Mouse (Mus musculus): ENCODE measurements at regions not wholly inside any gene's neighbourhood (a gene's known extent, or its start where the extent isn't known, plus 50 kb on each side); places are given as distances from the start of the nearest gene placed in this dataset.

- no peak for ATAC-seq (ENCODE audit: low FRiP score, low read depth)
- 93% methylated on average over 5 of the region's 5 CpGs for WGBS
- Histone ChIP-seq H3K4me3 (no peak overlapping the region), H3K9ac (no peak overlapping the region), H3K27me3 (replicated peaks) (no peaks in the 10 kb centered on the region), H3K9me3 (no peaks in the 10 kb centered on the region), H3K36me3 (no peaks in the 10 kb centered on the region), H3K4me1 (no peaks in the 10 kb centered on the region), H3K4me2 (replicated peaks) (no peak overlapping the region), H3K27ac (no peak overlapping the region)
Measured at GRCm38 (mm10) chr13:26518425-26518824, 251.5 kb downstream of the Hdgfl1 start.

DNA sequence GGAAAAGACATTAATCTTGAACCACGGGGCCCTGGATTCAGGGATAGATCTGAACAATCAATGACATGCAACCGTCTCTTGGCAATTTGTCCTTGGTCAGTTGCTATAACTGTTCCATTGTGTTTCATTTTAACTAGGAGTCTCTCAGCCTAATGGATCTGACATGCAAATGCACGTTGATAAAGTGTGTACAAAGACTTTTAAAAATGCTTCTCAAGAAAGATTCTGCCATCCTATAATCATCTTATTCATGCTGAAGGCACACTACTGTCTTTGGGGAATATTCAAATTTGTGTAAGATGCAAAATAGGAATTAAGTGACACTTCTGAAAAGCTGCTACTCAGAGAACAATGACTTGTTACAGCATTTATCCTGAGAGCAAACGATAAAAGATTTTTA lies 252.3 kb downstream of the Hdgfl1 start:
- Histone ChIP-seq H3K4me1 (no peaks in the 10 kb centered on the region), H3K36me3 (no peaks in the 10 kb centered on the region), H3K4me3 (no peak overlapping the region), H3K9ac (no peak overlapping the region), H3K4me2 (replicated peaks) (no peak overlapping the region), H3K9me3 (no peaks in the 10 kb centered on the region), H3K27ac (no peak overlapping the region), H3K27me3 (replicated peaks) (no peaks in the 10 kb centered on the region)
- WGBS, result 54% methylated on average over 4 of the region's 4 CpGs
- no peak for ATAC-seq (ENCODE audit: low FRiP score, low read depth)

DNA sequence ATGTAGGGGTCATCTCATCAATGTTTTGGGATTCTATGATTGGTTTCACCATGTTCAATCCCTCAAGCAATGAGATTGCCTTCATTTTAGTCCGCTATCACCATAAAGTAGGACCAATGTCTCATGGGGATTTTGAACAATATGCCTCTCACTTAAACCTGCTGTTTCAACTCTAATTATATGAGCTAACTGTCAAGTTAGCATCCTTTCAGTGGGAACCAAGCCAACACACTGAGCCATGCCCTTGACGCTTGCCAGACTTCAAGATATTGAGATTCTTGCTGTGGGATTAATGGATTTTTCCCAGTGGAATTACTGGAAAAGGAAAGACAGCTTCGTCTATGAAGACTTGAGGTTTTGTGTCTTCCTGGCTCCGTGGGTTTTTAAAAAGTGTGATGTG lies 259.5 kb downstream of the Hdgfl1 start:
- H3K36me3 ChIP-seq, result no peaks in the 10 kb centered on the region
- no peak overlapping the region for H3K4me2 ChIP-seq (replicated peaks)
- no peak overlapping the region for H3K4me3 ChIP-seq
- H3K9me3 ChIP-seq, result no peaks in the 10 kb centered on the region
- no peaks in the 10 kb centered on the region for H3K4me1 ChIP-seq
- no peaks in the 10 kb centered on the region for H3K27me3 ChIP-seq (replicated peaks)
- no peak overlapping the region for H3K9ac ChIP-seq
- WGBS, result 82% methylated on average over 4 of the region's 4 CpGs
- ATAC-seq (ENCODE audit: low FRiP score, low read depth), result no peak
- H3K27ac ChIP-seq, result no peak overlapping the region

DNA sequence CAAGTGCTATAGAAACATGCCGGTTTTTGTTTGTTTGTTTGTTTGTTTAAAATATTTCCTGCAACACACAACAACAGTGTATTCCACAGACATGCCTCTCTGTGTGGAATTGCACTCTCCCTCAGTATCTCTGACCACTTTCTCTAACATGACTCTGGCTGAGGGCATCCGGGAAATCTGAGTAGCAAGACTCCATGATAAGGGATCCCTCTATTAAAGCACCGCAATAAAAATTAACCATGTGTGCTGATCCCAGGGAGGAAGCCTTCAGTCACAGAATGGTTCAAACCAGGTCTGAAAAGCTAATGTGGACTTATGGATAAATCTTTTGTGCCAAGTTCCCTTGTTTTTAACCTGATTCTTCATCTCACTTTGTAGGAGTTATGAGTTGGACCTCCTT lies 260.1 kb downstream of the Hdgfl1 start:
- Histone ChIP-seq H3K36me3 (no peaks in the 10 kb centered on the region), H3K9me3 (no peaks in the 10 kb centered on the region), H3K4me3 (no peak overlapping the region), H3K27ac (no peak overlapping the region), H3K27me3 (replicated peaks) (no peaks in the 10 kb centered on the region), H3K9ac (no peak overlapping the region), H3K4me1 (no peaks in the 10 kb centered on the region), H3K4me2 (replicated peaks) (no peak overlapping the region)
- no peak for ATAC-seq (ENCODE audit: low FRiP score, low read depth)
- 84% methylated on average over 3 of the region's 3 CpGs for WGBS

DNA sequence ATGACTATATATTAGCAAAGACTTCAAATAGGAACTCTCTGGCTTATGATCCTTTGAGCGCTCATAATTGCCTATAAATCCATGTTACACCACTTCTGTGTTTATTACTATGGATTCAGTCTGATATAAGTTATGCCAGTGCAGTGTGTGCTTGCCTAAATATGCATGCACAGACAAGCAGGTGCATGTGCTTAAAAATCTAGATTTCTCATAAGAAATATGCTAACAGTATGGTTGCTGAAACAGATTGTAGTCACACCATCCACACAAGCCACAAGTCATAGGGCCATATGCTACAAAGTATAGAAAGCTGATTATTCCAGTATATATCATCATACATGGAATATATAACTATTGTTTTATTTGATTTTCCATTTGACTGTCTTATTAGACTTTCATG lies 266.2 kb downstream of the Hdgfl1 start:
- H3K27ac ChIP-seq, result no peak overlapping the region
- no peaks in the 10 kb centered on the region for H3K36me3 ChIP-seq
- no peak overlapping the region for H3K4me2 ChIP-seq (replicated peaks)
- WGBS, result 88% methylated on average over 1 of the region's 1 CpGs
- no peaks in the 10 kb centered on the region for H3K9me3 ChIP-seq
- no peak overlapping the region for H3K4me3 ChIP-seq
- no peak overlapping the region for H3K9ac ChIP-seq
- no peaks in the 10 kb centered on the region for H3K4me1 ChIP-seq
- ATAC-seq (ENCODE audit: low FRiP score, low read depth), result no peak
- no peaks in the 10 kb centered on the region for H3K27me3 ChIP-seq (replicated peaks)

- H3K36me3 ChIP-seq, result no peaks in the 10 kb centered on the region
- no peaks in the 10 kb centered on the region for H3K9me3 ChIP-seq
- no peak overlapping the region for H3K4me3 ChIP-seq
- H3K4me2 ChIP-seq (replicated peaks), result no peak overlapping the region
- H3K27me3 ChIP-seq (replicated peaks), result no peaks in the 10 kb centered on the region
- 89% methylated on average over 2 of the region's 2 CpGs for WGBS
- H3K9ac ChIP-seq, result no peak overlapping the region
- H3K4me1 ChIP-seq, result no peaks in the 10 kb centered on the region
- H3K27ac ChIP-seq, result no peak overlapping the region
- no peak for ATAC-seq (ENCODE audit: low FRiP score, low read depth)
Measured at GRCm38 (mm10) chr13:26497086-26497485, 272.9 kb downstream of the Hdgfl1 start.

- no peaks in the 10 kb centered on the region for H3K36me3 ChIP-seq
- no peaks in the 10 kb centered on the region for H3K9me3 ChIP-seq
- H3K27me3 ChIP-seq (replicated peaks), result no peaks in the 10 kb centered on the region
- H3K4me1 ChIP-seq, result no peaks in the 10 kb centered on the region
- no peak for ATAC-seq (ENCODE audit: low FRiP score, low read depth)
- no peak overlapping the region for H3K4me2 ChIP-seq (replicated peaks)
- no peak overlapping the region for H3K9ac ChIP-seq
- no peak overlapping the region for H3K27ac ChIP-seq
- H3K4me3 ChIP-seq, result no peak overlapping the region
Measured at GRCm38 (mm10) chr13:26495871-26496270, 274.1 kb downstream of the Hdgfl1 start.

- H3K4me2 ChIP-seq (replicated peaks), result no peak overlapping the region
- no peak overlapping the region for H3K27ac ChIP-seq
- H3K36me3 ChIP-seq, result no peaks in the 10 kb centered on the region
- H3K27me3 ChIP-seq (replicated peaks), result no peaks in the 10 kb centered on the region
- H3K9me3 ChIP-seq, result no peaks in the 10 kb centered on the region
- H3K9ac ChIP-seq, result no peak overlapping the region
- no peak overlapping the region for H3K4me3 ChIP-seq
- ATAC-seq (ENCODE audit: low FRiP score, low read depth), result no peak
- no peaks in the 10 kb centered on the region; the same call in 1 of the 2 replicates for H3K4me1 ChIP-seq
- WGBS, result 27% methylated on average over 3 of the region's 3 CpGs
Measured at GRCm38 (mm10) chr13:26469343-26469742, 300.6 kb downstream of the Hdgfl1 start.

- Histone ChIP-seq H3K9me3 (no peaks in the 10 kb centered on the region), H3K36me3 (no peaks in the 10 kb centered on the region), H3K27me3 (replicated peaks) (no peaks in the 10 kb centered on the region), H3K4me2 (replicated peaks) (no peak overlapping the region), H3K9ac (no peak overlapping the region), H3K27ac (no peak overlapping the region), H3K4me3 (no peak overlapping the region), H3K4me1 (no peaks in the 10 kb centered on the region; the same call in 1 of the 2 replicates)
- no peak for ATAC-seq (ENCODE audit: low FRiP score, low read depth)
Measured at GRCm38 (mm10) chr13:26467526-26467925, 302.4 kb downstream of the Hdgfl1 start.

GRCm38 (mm10) chr13:26464523-26464922 lies 305.4 kb downstream of the Hdgfl1 start:
- Histone ChIP-seq H3K27ac (no peak overlapping the region), H3K9ac (no peak overlapping the region), H3K27me3 (replicated peaks) (no peaks in the 10 kb centered on the region), H3K9me3 (no peaks in the 10 kb centered on the region), H3K4me1 (no peaks in the 10 kb centered on the region; the same call in 1 of the 2 replicates), H3K4me3 (no peak overlapping the region), H3K4me2 (replicated peaks) (no peak overlapping the region), H3K36me3 (no peaks in the 10 kb centered on the region)
- WGBS, result 29% methylated on average over 2 of the region's 2 CpGs
- no peak for ATAC-seq (ENCODE audit: low FRiP score, low read depth)

DNA sequence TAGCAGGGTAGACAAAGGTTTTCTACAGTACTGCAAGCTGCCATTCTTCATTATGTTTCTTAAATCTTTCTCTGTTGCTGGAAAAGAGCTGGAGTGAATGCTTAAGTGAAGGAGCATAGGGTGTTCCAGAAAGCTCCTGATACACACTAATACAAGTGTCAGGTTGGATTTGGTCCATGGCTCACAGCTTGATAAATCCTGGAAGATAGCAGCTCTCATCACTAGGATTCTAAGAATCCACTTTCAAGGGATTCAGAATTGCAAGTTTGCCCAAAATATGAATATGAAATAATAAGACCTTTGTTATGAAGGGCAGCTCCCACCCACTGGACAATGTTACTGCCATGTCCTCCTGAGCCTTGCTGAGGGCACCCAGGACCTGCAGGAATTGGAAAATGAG lies 305.9 kb downstream of the Hdgfl1 start:
- Histone ChIP-seq H3K36me3 (no peaks in the 10 kb centered on the region), H3K9ac (no peak overlapping the region), H3K4me1 (no peaks in the 10 kb centered on the region), H3K27ac (no peak overlapping the region), H3K4me3 (no peak overlapping the region), H3K27me3 (replicated peaks) (no peaks in the 10 kb centered on the region), H3K9me3 (no peaks in the 10 kb centered on the region), H3K4me2 (replicated peaks) (no peak overlapping the region)
- no peak for ATAC-seq (ENCODE audit: low FRiP score, low read depth)

DNA sequence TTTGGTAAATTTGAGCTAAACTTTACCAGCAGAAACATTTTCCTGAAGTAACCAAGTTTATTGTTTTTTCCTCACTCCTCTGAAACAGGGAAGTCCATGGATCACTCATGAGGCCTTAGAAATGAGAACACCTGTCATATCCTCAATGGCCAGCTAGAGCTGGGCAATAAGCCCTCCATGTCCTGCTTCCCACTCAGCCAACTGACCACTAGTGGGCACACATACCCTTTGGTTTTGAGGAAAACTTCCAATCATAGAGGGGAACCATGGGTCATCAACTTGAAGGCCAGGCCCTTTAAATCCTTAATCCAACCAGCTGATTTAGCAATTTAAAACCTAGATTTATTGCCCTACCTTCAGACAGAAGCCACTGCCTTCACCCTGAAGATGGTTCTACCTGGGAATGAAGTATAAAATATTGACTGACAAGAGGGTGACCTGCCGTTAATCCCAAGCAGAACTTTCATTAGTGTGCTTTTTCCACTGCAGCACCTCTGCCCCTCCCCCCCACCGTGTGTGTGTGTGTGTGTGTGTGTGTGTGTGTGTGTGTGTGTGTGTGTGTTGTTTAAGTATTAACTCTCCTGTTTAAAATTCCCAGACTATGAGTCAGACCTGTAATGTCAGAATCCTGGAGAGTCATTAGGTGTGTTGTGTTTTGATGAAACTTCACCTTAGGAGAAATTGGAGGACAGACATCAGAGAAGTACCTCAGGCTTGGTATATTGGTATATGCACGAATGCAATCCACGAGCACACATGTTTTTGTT lies 312.3 kb downstream of the Hdgfl1 start:
- no peak overlapping the region for H3K9ac ChIP-seq
- no peak overlapping the region for H3K4me3 ChIP-seq
- no peaks in the 10 kb centered on the region for H3K27me3 ChIP-seq (replicated peaks)
- no peak overlapping the region for H3K27ac ChIP-seq
- no peaks in the 10 kb centered on the region for H3K4me1 ChIP-seq
- 79% methylated on average over 4 of the region's 4 CpGs for WGBS
- no peak overlapping the region for H3K4me2 ChIP-seq (replicated peaks)
- no peaks in the 10 kb centered on the region for H3K9me3 ChIP-seq
- ATAC-seq (ENCODE audit: low FRiP score, low read depth), result no peak
- no peaks in the 10 kb centered on the region for H3K36me3 ChIP-seq

- WGBS, result 84% methylated on average over 4 of the region's 4 CpGs
- Histone ChIP-seq H3K27ac (no peak overlapping the region), H3K4me2 (replicated peaks) (no peak overlapping the region), H3K27me3 (replicated peaks) (no peaks in the 10 kb centered on the region), H3K36me3 (no peaks in the 10 kb centered on the region), H3K9me3 (no peaks in the 10 kb centered on the region), H3K9ac (no peak overlapping the region), H3K4me1 (no peaks in the 10 kb centered on the region), H3K4me3 (no peak overlapping the region)
- no peak for ATAC-seq (ENCODE audit: low FRiP score, low read depth)
Measured at GRCm38 (mm10) chr13:26426639-26427038, 343.3 kb downstream of the Hdgfl1 start.
